Mouse (Mus musculus) small intestine, adult 2 months (tissue): ENCODE results near the gene Fbxw2.

Experiments used
- CTCF ChIP-seq: fragments of 200-500 bp; IDR thresholded peaks from 2 replicates; pipeline ENCODE4 v1.5.1; 2012; ENCODE audit warnings: low read depth, mild to moderate bottlenecking, control low read depth, inconsistent platforms, low read length, moderate library complexity, mixed read lengths; ENCODE audit not compliant: insufficient replicate concordance, insufficient read length; ENCODE audit errors: extremely low read depth
- POLR2A ChIP-seq: fragments of 200-500 bp; IDR thresholded peaks from 2 replicates; pipeline ENCODE4 v1.6.1; 2012; ENCODE audit warnings: low read depth, mild to moderate bottlenecking, control low read depth, inconsistent platforms, low read length, moderate library complexity

- TF ChIP-seq POLR2A: no peak
- no peak for TF ChIP-seq CTCF
Observed at GRCm38 (mm10) chr2:34804172-34804571, 21.9 kb downstream of the Fbxw2 start.
